Mouse (Mus musculus) heart, adult 2 months (tissue): ENCODE data around the gene Rasgef1b.

Experiments used
- CTCF ChIP-seq: fragments of 200-600 bp; IDR thresholded peaks from 2 replicates; pipeline ENCODE4 v1.8.1; 2022; ENCODE audit warnings: antibody characterized with exemption, mild to moderate bottlenecking, moderate library complexity
- POLR2A ChIP-seq: fragments of 200-500 bp; IDR thresholded peaks from 2 replicates; pipeline ENCODE4 v1.6.1; 2011; ENCODE audit warnings: mild to moderate bottlenecking, low read depth, low read length, control low read depth; ENCODE audit not compliant: insufficient read depth

GRCm38 (mm10) chr5:99482016-99482415 lies 246.8 kb downstream of the Rasgef1b start:
- TF ChIP-seq CTCF (no peak), POLR2A (no peak)
